In the genomic region with DNA sequence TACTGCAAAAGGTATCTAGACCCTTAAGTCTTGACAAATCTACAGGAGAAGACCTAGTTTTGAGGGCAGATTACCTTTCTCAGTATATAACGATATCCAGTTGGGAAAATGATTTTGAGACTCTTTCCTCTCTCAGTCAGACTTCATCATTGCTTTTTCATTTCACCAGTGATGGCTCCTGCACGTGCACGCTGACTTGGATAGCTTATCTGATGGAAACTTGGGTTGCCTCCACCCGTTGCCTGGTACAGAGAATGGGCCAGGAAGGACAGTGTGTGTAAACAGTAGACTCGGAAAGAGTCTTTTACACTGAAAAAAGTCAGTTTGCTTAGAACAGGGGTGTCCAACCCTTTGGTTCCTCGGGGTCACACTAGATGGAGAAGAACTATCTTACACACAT, we compare ENCODE assay signal across 17 mouse cellular contexts.
"Had no signal": no experiment of that assay in that cellular context is flagged by ENCODE, and none has a peak within 500 bp of the region (broad histone marks: within the 10 kb centered on the region; RNA-seq: fewer than 3 reads in every experiment).

No protein-coding gene starts in this region.

- H3K9me3 ChIP-seq: neural tube, embryonic 12.5 days; neural tube, embryonic 13.5 days; neural tube, embryonic 15.5 days; stomach, embryonic 15.5 days had no signal

- H3K27ac ChIP-seq: neural tube, embryonic 12.5 days; neural tube, embryonic 13.5 days; neural tube, embryonic 15.5 days; stomach, embryonic 15.5 days; stomach, postnatal 0 days had no signal

- H3K36me3 ChIP-seq: neural tube, embryonic 12.5 days; neural tube, embryonic 13.5 days; neural tube, embryonic 15.5 days; stomach, embryonic 15.5 days had no signal

- DNase-seq: retina, postnatal 1 day; right cerebral cortex, adult 18-20 months; right cerebral cortex, postnatal 14 days; right cerebral cortex, postnatal 25 days; right cerebral cortex, postnatal 4 days; spleen, adult 18-20 months; thymus, adult 18-20 months; thymus, adult 2 months; thymus, postnatal 14 days; thymus, postnatal 25 days; thymus, postnatal 36 days; thymus, postnatal 4 days had no signal

- H3K9ac ChIP-seq: neural tube, embryonic 12.5 days; neural tube, embryonic 13.5 days; neural tube, embryonic 15.5 days; stomach, embryonic 15.5 days had no signal

- H3K27me3 ChIP-seq: neural tube, embryonic 13.5 days; neural tube, embryonic 15.5 days; stomach, embryonic 15.5 days had no signal

- H3K4me3 ChIP-seq: neural tube, embryonic 12.5 days; neural tube, embryonic 13.5 days; neural tube, embryonic 15.5 days; stomach, embryonic 15.5 days had no signal

- H3K4me1 ChIP-seq: stomach, embryonic 15.5 days had no signal

- H3K4me2 ChIP-seq: neural tube, embryonic 12.5 days; neural tube, embryonic 13.5 days; neural tube, embryonic 15.5 days; stomach, embryonic 15.5 days had no signal
